Mouse (Mus musculus) embryonic facial prominence, embryonic 13.5 days (tissue): ENCODE data around the gene Gadd45a. TPM values are rescaled to one million over a fixed set of nuclear protein-coding genes. Genes with fewer than 3 reads are reported as not detected.
"Not testable (repeated sequence)": the region's sequence is repeated elsewhere in the genome, so short reads cannot be mapped to it uniquely, and the experiment has no call there.

ENCODE experiments used
- ATAC-seq: fragments of 200-750 bp; cut with Nextera tagmentation; 2 replicates; pipeline ENCODE4 v1.8.0; 2017; ENCODE audit warnings: low read depth; ENCODE audit not compliant: insufficient number of reproducible peaks, insufficient read depth, low FRiP score, low TSS enrichment
- H3K27ac ChIP-seq: fragments of 300-500 bp; sonication (generic); 2 replicates; pipeline ENCODE4 v1.5.1; 2015; ENCODE audit warnings: moderate library complexity, mild to moderate bottlenecking, inconsistent platforms
- H3K27me3 ChIP-seq: fragments of 300-500 bp; sonication (generic); 2 replicates; pipeline ENCODE4 v1.6.1; 2015; ENCODE audit warnings: mild to moderate bottlenecking, inconsistent platforms
- H3K36me3 ChIP-seq: fragments of 300-500 bp; sonication (generic); 2 replicates; pipeline ENCODE4 v1.6.1; 2015; ENCODE audit warnings: mild to moderate bottlenecking, inconsistent platforms
- H3K4me1 ChIP-seq: fragments of 300-500 bp; sonication (generic); 2 replicates; pipeline ENCODE4 v1.6.1; 2015; ENCODE audit warnings: inconsistent platforms
- H3K4me2 ChIP-seq: fragments of 300-500 bp; sonication (generic); 2 replicates; pipeline ENCODE4 v1.6.1; 2015; ENCODE audit warnings: moderate library complexity, mild to moderate bottlenecking, inconsistent platforms
- H3K4me3 ChIP-seq: fragments of 300-500 bp; sonication (generic); 2 replicates; pipeline ENCODE4 v1.5.1; 2015; ENCODE audit warnings: mild to moderate bottlenecking, inconsistent platforms
- H3K9ac ChIP-seq: fragments of 300-500 bp; sonication (generic); 2 replicates; pipeline ENCODE4 v1.6.1; 2015; ENCODE audit warnings: mild to moderate bottlenecking, inconsistent platforms
- H3K9me3 ChIP-seq: fragments of 300-500 bp; sonication (generic); 2 replicates; pipeline ENCODE4 v1.6.1; 2016; ENCODE audit warnings: inconsistent platforms
- WGBS: fragments of 180-500 bp; shearing (Covaris S2); methylation state at CpG from one replicate; pipeline ENCODE4 v1.1.7; 2015; ENCODE audit warnings: mixed read lengths; 5-methylcytosine and 5-hydroxymethylcytosine counted together
- polyA plus RNA-seq: library from polyadenylated mRNA; unstranded; fragments of >200 nt; fragmentation: Nextera tagmentation; extraction: Ambion mirVana; gene quantifications from 2 replicates; pipeline ENCODE4 v1.2.1, GENCODE M21; 2015

Gadd45a gene
- polyA plus RNA-seq, 1 experiment from 2014 or later, result 15.7 TPM

- Histone ChIP-seq H3K9ac (no peak overlapping the region), H3K4me3 (no peak overlapping the region), H3K4me2 (no peak overlapping the region), H3K9me3 (no peaks in the 10 kb centered on the region), H3K27me3 (no peaks in the 10 kb centered on the region), H3K4me1 (peaks cover 10% of the 10 kb centered on the region), H3K27ac (no peak overlapping the region), H3K36me3 (no peaks in the 10 kb centered on the region)
- 88% methylated on average over 3 of the region's 3 CpGs for WGBS
- ATAC-seq, result no peak
Observed at GRCm38 (mm10) chr6:67045424-67045823, 8.2 kb upstream of the Gadd45a start.

DNA sequence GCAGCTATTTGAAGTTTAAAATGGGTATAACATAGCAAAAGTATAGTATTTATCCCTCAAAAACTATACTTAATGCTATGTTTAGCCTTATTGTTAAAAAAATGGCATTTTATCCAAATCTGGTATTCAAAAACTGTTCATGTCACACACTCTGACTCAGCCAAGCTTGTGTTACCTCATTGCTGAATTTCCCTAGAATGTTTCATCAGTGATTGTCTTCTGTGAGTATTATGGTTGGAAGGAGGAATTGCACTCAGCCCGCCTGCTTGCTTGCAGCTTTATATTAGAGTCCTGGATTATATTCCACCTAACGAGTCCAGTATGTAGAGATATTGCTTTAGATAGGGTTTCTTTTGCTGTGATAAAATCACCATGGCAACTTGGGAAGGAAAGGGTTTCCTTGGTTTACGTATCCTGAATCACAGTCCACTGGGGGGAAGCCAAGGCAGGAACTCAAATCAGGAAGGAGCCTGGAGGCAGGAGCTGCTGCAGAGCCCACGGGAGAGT lies 3.7 kb upstream of the Gadd45a start:
- no peak overlapping the region for H3K4me3 ChIP-seq
- H3K4me2 ChIP-seq, result no peak overlapping the region
- ATAC-seq, result no peak
- peaks cover 5% of the 10 kb centered on the region; the same call in 1 of the 2 replicates for H3K4me1 ChIP-seq
- H3K36me3 ChIP-seq, result no peaks in the 10 kb centered on the region
- no peaks in the 10 kb centered on the region for H3K27me3 ChIP-seq
- no peak overlapping the region for H3K9ac ChIP-seq
- WGBS, result 29% methylated on average over 4 of the region's 4 CpGs
- no peak overlapping the region for H3K27ac ChIP-seq
- no peaks in the 10 kb centered on the region for H3K9me3 ChIP-seq

DNA sequence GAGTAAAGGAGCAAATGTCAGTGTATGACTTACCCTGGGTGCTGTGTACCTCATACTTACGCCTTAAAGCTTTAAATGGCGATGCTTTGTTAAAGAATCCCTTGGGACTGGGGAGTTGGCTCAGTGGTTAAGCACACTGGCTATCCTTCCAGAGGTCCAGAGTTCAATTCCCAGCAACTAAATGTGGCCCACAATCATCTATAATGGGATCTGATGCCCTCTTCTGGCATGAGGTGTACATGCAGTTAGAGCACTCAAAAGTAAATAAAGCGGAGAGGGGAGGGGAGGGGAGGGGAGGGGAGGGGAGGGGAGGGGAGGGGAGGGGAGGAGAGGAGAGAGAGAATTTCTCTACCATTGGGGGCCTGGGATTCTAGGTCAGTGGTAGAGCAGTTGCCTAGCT lies 1.7 kb upstream of the Gadd45a start:
- no peak for ATAC-seq
- Histone ChIP-seq H3K27ac (no peak overlapping the region), H3K4me3 (no peak overlapping the region), H3K4me1 (peaks cover 20% of the 10 kb centered on the region), H3K9me3 (no peaks in the 10 kb centered on the region), H3K9ac (no peak overlapping the region), H3K36me3 (no peaks in the 10 kb centered on the region), H3K4me2 (no peak overlapping the region), H3K27me3 (no peaks in the 10 kb centered on the region)
- 98% methylated on average over 2 of the region's 3 CpGs for WGBS

DNA sequence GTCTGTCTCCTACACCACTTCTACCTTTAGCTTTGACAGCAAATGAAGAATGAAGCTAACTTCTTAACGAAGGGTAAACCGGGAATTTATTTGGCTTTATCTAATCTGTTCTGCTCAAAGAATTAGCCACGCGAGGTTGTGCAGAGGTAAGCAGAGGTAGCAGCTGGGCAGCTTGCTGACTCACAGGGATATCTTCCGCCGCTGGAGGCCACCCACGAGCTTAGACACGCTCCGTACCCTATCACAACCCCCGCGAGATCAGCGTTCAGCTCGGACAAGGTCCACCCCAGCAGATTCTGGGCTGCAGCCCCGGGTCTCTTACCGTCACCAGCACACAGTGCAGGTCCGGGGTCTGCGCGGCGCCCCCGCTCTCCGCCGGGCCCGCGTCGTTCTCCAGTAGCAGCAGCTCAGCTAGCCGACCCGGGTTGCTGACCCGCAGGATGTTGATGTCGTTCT lies 873 bp downstream of the Gadd45a start:
- Histone ChIP-seq H3K9me3 (no peaks in the 10 kb centered on the region), H3K9ac (peak overlapping the region; percentile 82), H3K4me2 (peak overlapping the region; percentile 78), H3K36me3 (no peaks in the 10 kb centered on the region), H3K27ac (peak overlapping the region; percentile 90), H3K4me3 (peak overlapping the region; percentile 79), H3K27me3 (no peaks in the 10 kb centered on the region), H3K4me1 (peaks cover 20% of the 10 kb centered on the region)
- WGBS, result under 1% methylated on average over 29 of the region's 29 CpGs
- peak; percentile 53 for ATAC-seq

- Histone ChIP-seq H3K27me3 (0 out of 2 replicates have a peak, but pooled peaks cover 4% of the 10 kb centered on the region), H3K27ac (peak overlapping the region; percentile 90; the same call in 1 of the 2 replicates)
Observed at GRCm38 (mm10) chr6:67035388-67036299, 1.6 kb downstream of the Gadd45a start.

GRCm38 (mm10) chr6:67034331-67035130 lies 2.7 kb downstream of the Gadd45a start:
- Histone ChIP-seq H3K27ac (no peak overlapping the region), H3K4me2 (peak overlapping the region; percentile 14; the same call in 1 of the 2 replicates), H3K4me3 (no peak overlapping the region), H3K9me3 (no peaks in the 10 kb centered on the region), H3K4me1 (peaks cover 20% of the 10 kb centered on the region), H3K27me3 (0 out of 2 replicates have a peak, but pooled peaks cover 4% of the 10 kb centered on the region), H3K9ac (no peak overlapping the region), H3K36me3 (no peaks in the 10 kb centered on the region)
- WGBS, result 42% methylated on average over 7 of the region's 7 CpGs
- no peak for ATAC-seq

More at GRCm38 (mm10) chr6:67035388-67036299, 1.6 kb downstream of the Gadd45a start:
- Histone ChIP-seq H3K4me1 (peaks cover 20% of the 10 kb centered on the region), H3K4me3 (peak overlapping the region; percentile 79), H3K4me2 (peak overlapping the region; percentile 78), H3K9ac (peak overlapping the region; percentile 82), H3K9me3 (no peaks in the 10 kb centered on the region), H3K36me3 (no peaks in the 10 kb centered on the region)
- no peak for ATAC-seq
- 9% methylated on average over 19 of the region's 19 CpGs for WGBS

DNA sequence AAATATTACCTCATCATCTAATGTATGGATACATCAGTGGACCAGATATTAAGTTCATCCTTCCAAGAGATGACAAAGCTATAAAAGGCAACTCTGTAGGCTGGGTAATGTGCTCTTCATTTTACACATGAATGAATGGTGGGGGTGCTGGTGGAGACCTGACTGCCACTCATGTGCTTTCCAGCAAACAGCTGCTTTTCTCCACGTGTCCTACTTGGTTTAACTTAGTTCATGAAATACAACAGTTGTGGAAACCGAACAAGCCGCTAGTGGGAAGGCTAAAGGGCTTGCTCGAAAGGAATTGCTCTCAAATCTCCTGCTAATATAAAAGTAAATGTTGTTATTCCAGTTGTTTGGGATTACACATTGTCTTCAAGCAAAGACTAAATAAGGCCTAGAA lies 3.7 kb downstream of the Gadd45a start:
- no peaks in the 10 kb centered on the region for H3K36me3 ChIP-seq
- no peak overlapping the region for H3K9ac ChIP-seq
- no peak overlapping the region for H3K4me2 ChIP-seq
- no peak for ATAC-seq
- H3K9me3 ChIP-seq, result no peaks in the 10 kb centered on the region
- H3K4me3 ChIP-seq, result no peak overlapping the region
- WGBS, result 59% methylated on average over 4 of the region's 4 CpGs
- 0 out of 2 replicates have a peak, but pooled peaks cover 4% of the 10 kb centered on the region for H3K27me3 ChIP-seq
- no peak overlapping the region for H3K27ac ChIP-seq
- peaks cover 20% of the 10 kb centered on the region for H3K4me1 ChIP-seq

GRCm38 (mm10) chr6:67032972-67033371 lies 4.3 kb downstream of the Gadd45a start:
- not testable (repeated sequence) for H3K36me3 ChIP-seq, H3K4me2 ChIP-seq, H3K9me3 ChIP-seq, H3K4me3 ChIP-seq, H3K27ac ChIP-seq, H3K9ac ChIP-seq, H3K27me3 ChIP-seq, ATAC-seq
- WGBS, result 95% methylated on average over 3 of the region's 4 CpGs
- peaks cover 20% of the 10 kb centered on the region for H3K4me1 ChIP-seq

DNA sequence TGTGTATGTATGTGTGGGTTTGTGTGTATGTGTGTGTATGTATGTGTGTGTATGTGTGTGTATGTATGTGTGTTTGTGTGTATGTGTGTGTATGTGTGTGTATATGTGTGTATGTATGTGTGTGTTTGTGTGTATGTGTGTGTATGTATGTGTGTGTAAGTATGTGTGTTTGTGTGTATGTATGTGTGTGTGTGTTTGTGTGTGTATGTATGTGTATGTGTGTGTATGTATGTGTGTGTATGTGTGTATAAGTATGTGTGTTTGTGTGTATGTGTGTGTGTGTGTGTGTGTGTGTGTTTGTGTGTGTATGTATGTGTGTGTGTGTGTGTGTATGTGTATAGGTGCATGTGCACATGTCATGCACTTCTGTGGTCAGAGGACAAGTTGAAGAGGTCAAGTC lies 4.7 kb downstream of the Gadd45a start:
- H3K4me1 ChIP-seq, result peaks cover 18% of the 10 kb centered on the region
- not testable (repeated sequence) for H3K27ac ChIP-seq, H3K27me3 ChIP-seq, H3K9me3 ChIP-seq, H3K9ac ChIP-seq, H3K4me3 ChIP-seq, ATAC-seq, H3K36me3 ChIP-seq, H3K4me2 ChIP-seq

DNA sequence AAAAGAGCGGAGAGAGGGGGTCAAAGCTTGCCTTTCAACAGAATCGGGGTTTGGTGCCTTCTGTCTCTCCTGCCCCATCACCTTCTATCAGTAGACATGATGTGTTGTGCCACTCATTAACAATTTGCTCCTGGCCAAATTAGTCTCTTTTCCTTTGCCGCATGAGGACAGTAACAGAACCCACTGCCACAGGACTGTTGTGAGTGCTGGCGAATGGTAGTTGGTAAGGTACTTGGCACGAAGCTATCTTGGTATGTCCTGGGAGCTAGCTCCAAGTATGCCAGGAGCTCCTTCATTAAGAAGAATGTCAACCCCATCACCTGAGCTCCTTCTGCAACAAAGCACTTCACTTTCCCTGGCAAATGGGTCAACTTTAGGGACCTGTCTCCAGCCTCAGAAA lies 6.4 kb downstream of the Gadd45a start:
- H3K4me2 ChIP-seq, result no peak overlapping the region
- no peak for ATAC-seq
- H3K4me1 ChIP-seq, result peaks cover 19% of the 10 kb centered on the region
- no peak overlapping the region for H3K27ac ChIP-seq
- 0 out of 2 replicates have a peak, but pooled peaks cover 4% of the 10 kb centered on the region for H3K27me3 ChIP-seq
- 44% methylated on average over 5 of the region's 5 CpGs for WGBS
- H3K4me3 ChIP-seq, result no peak overlapping the region
- H3K9ac ChIP-seq, result no peak overlapping the region
- no peaks in the 10 kb centered on the region for H3K9me3 ChIP-seq
- H3K36me3 ChIP-seq, result no peaks in the 10 kb centered on the region

DNA sequence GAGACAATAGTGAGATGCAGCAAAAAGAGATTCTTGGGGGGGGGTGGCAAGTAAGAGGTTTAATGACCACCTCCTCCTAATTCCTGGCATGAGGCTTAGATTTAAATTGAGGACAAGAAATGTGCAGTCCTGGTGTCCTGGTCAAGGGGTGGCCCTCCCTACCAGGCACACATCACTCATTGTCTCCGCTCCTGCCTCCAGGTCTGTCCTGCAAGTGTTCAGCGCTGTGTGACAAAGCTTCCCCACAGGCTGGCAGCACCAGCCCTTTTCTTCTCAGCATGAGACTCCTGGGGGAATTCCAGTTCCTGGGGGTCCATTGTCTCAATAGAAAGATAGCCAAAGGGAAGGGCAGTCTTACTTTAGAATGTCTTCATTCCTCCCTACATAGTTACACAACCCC lies 6.8 kb downstream of the Gadd45a start:
- H3K27ac ChIP-seq, result no peak overlapping the region
- 26% methylated on average over 2 of the region's 2 CpGs for WGBS
- H3K27me3 ChIP-seq, result 0 out of 2 replicates have a peak, but pooled peaks cover 4% of the 10 kb centered on the region
- H3K36me3 ChIP-seq, result no peaks in the 10 kb centered on the region
- H3K4me1 ChIP-seq, result peaks cover 14% of the 10 kb centered on the region; the same call in 1 of the 2 replicates
- no peak overlapping the region for H3K4me3 ChIP-seq
- H3K9me3 ChIP-seq, result no peaks in the 10 kb centered on the region
- H3K4me2 ChIP-seq, result no peak overlapping the region
- no peak for ATAC-seq
- no peak overlapping the region for H3K9ac ChIP-seq
